Mouse (Mus musculus) MEL (cell line): ENCODE measurements around the gene Slc4a1. TPM values are rescaled to one million over a fixed set of nuclear protein-coding genes. Genes with fewer than 3 reads are reported as not detected.

Experiments
- DNase-seq: peaks from one replicate; pipeline ENCODE4 v3.0.0; 2011; ENCODE audit warnings: low read depth, low spot score
- H3K27ac ChIP-seq: 2 replicates; pipeline ENCODE4 v1.5.1; 2012; ENCODE audit warnings: low read depth, mild to moderate bottlenecking, control low read depth, low read length, moderate library complexity; ENCODE audit not compliant: control insufficient read depth
- H3K27me3 ChIP-seq, 2 experiments: fragments of 150-350 bp in 1 of 2; sonication (generic) in 1 of 2; 2 replicates each; pipeline ENCODE4 v1.6.1; 2012; ENCODE audit warnings: low read length in 2 of 2, mild to moderate bottlenecking in 2 of 2, improper control_type of control experiment in 1 of 2, moderate library complexity in 1 of 2; ENCODE audit not compliant: insufficient read depth in 2 of 2, control insufficient read depth in 1 of 2
- H3K36me3 ChIP-seq, 2 experiments: 2 replicates each; pipeline ENCODE4 v1.6.1; 2012 to 2014; ENCODE audit warnings: low read length in 2 of 2, improper control_type of control experiment in 1 of 2, inconsistent platforms in 1 of 2, mild to moderate bottlenecking in 1 of 2; ENCODE audit not compliant: insufficient read depth in 2 of 2, control insufficient read depth in 1 of 2
- H3K4me1 ChIP-seq, 2 experiments: fragments of 150-350 bp in 1 of 2; sonication (generic) in 1 of 2; 2 replicates each; pipeline ENCODE4 v1.6.1; 2012; ENCODE audit warnings: low read length in 2 of 2, improper control_type of control experiment in 1 of 2, mild to moderate bottlenecking in 1 of 2; ENCODE audit not compliant: insufficient read depth in 2 of 2, control insufficient read depth in 1 of 2
- H3K4me3 ChIP-seq, 2 experiments: fragments of 150-350 bp in 1 of 2; sonication (generic) in 1 of 2; 2 replicates each; pipeline ENCODE4 v1.5.1; 2012; ENCODE audit warnings: low read depth in 2 of 2, low read length in 2 of 2, mild to moderate bottlenecking in 2 of 2, moderate library complexity in 2 of 2, control low read depth in 1 of 2, improper control_type of control experiment in 1 of 2; ENCODE audit not compliant: control insufficient read depth in 1 of 2, insufficient read depth in 1 of 2
- H3K79me2 ChIP-seq: 2 replicates; pipeline ENCODE4 v1.6.1; 2012; ENCODE audit warnings: mild to moderate bottlenecking, low read length, moderate library complexity; ENCODE audit not compliant: control insufficient read depth, poor library complexity, insufficient read depth
- H3K9ac ChIP-seq: 2 replicates; pipeline ENCODE4 v1.6.1; 2012; ENCODE audit warnings: low read depth, mild to moderate bottlenecking, control low read depth, low read length, moderate library complexity; ENCODE audit not compliant: control insufficient read depth, poor library complexity, severe bottlenecking
- H3K9me3 ChIP-seq: fragments of 150-350 bp; sonication (generic); replicated peaks from 2 replicates; pipeline ENCODE4 v1.6.1; 2012; ENCODE audit warnings: mild to moderate bottlenecking, low read length, improper control_type of control experiment, moderate library complexity; ENCODE audit not compliant: insufficient read depth
- CTCF ChIP-seq, 3 experiments: IDR thresholded peaks in 2 of 3; conservative IDR thresholded peaks in 1 of 3; 2 replicates each; pipeline ENCODE4 v1.5.1; 2011 to 2012; ENCODE audit warnings: low read length in 3 of 3, low read depth in 2 of 3, mild to moderate bottlenecking in 2 of 3, improper control_type of control experiment in 1 of 3, inconsistent platforms in 1 of 3, mixed read lengths in 1 of 3, moderate library complexity in 1 of 3; ENCODE audit not compliant: control insufficient read depth in 1 of 3, insufficient read depth in 1 of 3, poor library complexity in 1 of 3, severe bottlenecking in 1 of 3
- E2F4 ChIP-seq: IDR thresholded peaks from 2 replicates; pipeline ENCODE4 v1.6.1; 2011; ENCODE audit warnings: low read depth, low read length, improper control_type of control experiment, borderline replicate concordance
- ELF1 ChIP-seq: IDR thresholded peaks from 2 replicates; pipeline ENCODE4 v1.6.1; 2014; ENCODE audit warnings: low read depth, mild to moderate bottlenecking, inconsistent platforms, low read length, improper control_type of control experiment, moderate library complexity
- EP300 ChIP-seq, 2 experiments: IDR thresholded peaks; 2 replicates each; pipeline ENCODE4 v1.6.1; 2011; ENCODE audit warnings: improper control_type of control experiment in 2 of 2, low read length in 2 of 2, low read depth in 1 of 2, mild to moderate bottlenecking in 1 of 2
- ETS1 ChIP-seq: IDR thresholded peaks from 2 replicates; pipeline ENCODE4 v1.6.1; 2012; ENCODE audit warnings: low read depth, mild to moderate bottlenecking, inconsistent platforms, low read length, improper control_type of control experiment, moderate library complexity
- GABPA ChIP-seq: IDR thresholded peaks from 2 replicates; pipeline ENCODE4 v1.6.1; 2012; ENCODE audit warnings: low read depth, mild to moderate bottlenecking, inconsistent platforms, low read length, improper control_type of control experiment, moderate library complexity
- HCFC1 ChIP-seq: IDR thresholded peaks from 2 replicates; pipeline ENCODE4 v1.6.1; 2012; ENCODE audit warnings: low read depth, mild to moderate bottlenecking, inconsistent platforms, low read length, improper control_type of control experiment, moderate library complexity
- JUND ChIP-seq: IDR thresholded peaks from 2 replicates; pipeline ENCODE4 v1.6.1; 2011; ENCODE audit warnings: low read depth, mild to moderate bottlenecking, improper control_type of control experiment, low read length
- MAFK ChIP-seq: IDR thresholded peaks from 2 replicates; pipeline ENCODE4 v1.6.1; 2011; ENCODE audit warnings: low read depth, mild to moderate bottlenecking, low read length, improper control_type of control experiment, borderline replicate concordance
- MAX ChIP-seq: IDR thresholded peaks from 2 replicates; pipeline ENCODE4 v1.6.1; 2011; ENCODE audit warnings: low read length, improper control_type of control experiment
- MAZ ChIP-seq: IDR thresholded peaks from 2 replicates; pipeline ENCODE4 v1.6.1; 2012; ENCODE audit warnings: low read depth, mild to moderate bottlenecking, inconsistent platforms, low read length, improper control_type of control experiment
- MEF2A ChIP-seq: IDR thresholded peaks from 2 replicates; pipeline ENCODE4 v1.6.1; 2014; ENCODE audit warnings: low read depth, mild to moderate bottlenecking, inconsistent platforms, low read length, improper control_type of control experiment; ENCODE audit not compliant: poor library complexity, insufficient replicate concordance, severe bottlenecking; ENCODE audit errors: extremely low read depth
- MXI1 ChIP-seq: IDR thresholded peaks from 2 replicates; pipeline ENCODE4 v1.6.1; 2011; ENCODE audit warnings: mild to moderate bottlenecking, low read depth, low read length, improper control_type of control experiment
- MYB ChIP-seq: IDR thresholded peaks from 2 replicates; pipeline ENCODE4 v1.6.1; 2011; ENCODE audit warnings: mild to moderate bottlenecking, low read depth, low read length, improper control_type of control experiment
- MYC ChIP-seq: IDR thresholded peaks from 2 replicates; pipeline ENCODE4 v1.6.1; 2011; ENCODE audit warnings: low read depth, mild to moderate bottlenecking, low read length, improper control_type of control experiment, moderate library complexity
- NELFE ChIP-seq: IDR thresholded peaks from 2 replicates; pipeline ENCODE4 v1.6.1; 2011; ENCODE audit warnings: low read depth, low read length, improper control_type of control experiment
- POLR2A ChIP-seq, 2 experiments: IDR thresholded peaks; 2 replicates each; pipeline ENCODE4 v1.6.1; 2011 to 2012; ENCODE audit warnings: low read length in 2 of 2, mild to moderate bottlenecking in 2 of 2, control low read depth in 1 of 2, improper control_type of control experiment in 1 of 2, low read depth in 1 of 2, moderate library complexity in 1 of 2; ENCODE audit not compliant: control insufficient read depth in 1 of 2, insufficient read depth in 1 of 2, poor library complexity in 1 of 2
- POLR2AphosphoS2 ChIP-seq: IDR thresholded peaks from 2 replicates; pipeline ENCODE4 v1.6.1; 2011; ENCODE audit warnings: low read length, improper control_type of control experiment
- RAD21 ChIP-seq: IDR thresholded peaks from 2 replicates; pipeline ENCODE4 v1.6.1; 2011; ENCODE audit warnings: mild to moderate bottlenecking, low read depth, low read length, improper control_type of control experiment
- SIN3A ChIP-seq: IDR thresholded peaks from 2 replicates; pipeline ENCODE4 v1.6.1; 2012; ENCODE audit warnings: low read length, improper control_type of control experiment, inconsistent platforms
- SMC3 ChIP-seq: IDR thresholded peaks from 2 replicates; pipeline ENCODE4 v1.6.1; 2011; ENCODE audit warnings: low read depth, low read length, improper control_type of control experiment
- TAL1 ChIP-seq: IDR thresholded peaks from 2 replicates; pipeline ENCODE4 v1.6.1; 2012; ENCODE audit warnings: mild to moderate bottlenecking, inconsistent platforms, low read length, moderate library complexity, mixed read lengths
- TBP ChIP-seq: IDR thresholded peaks from 2 replicates; pipeline ENCODE4 v1.8.0; 2011; ENCODE audit warnings: low read depth, low read length, improper control_type of control experiment
- TCF12 ChIP-seq: IDR thresholded peaks from 2 replicates; pipeline ENCODE4 v1.6.1; 2014; ENCODE audit warnings: low read depth, mild to moderate bottlenecking, inconsistent platforms, low read length, improper control_type of control experiment, moderate library complexity
- UBTF ChIP-seq: IDR thresholded peaks from 2 replicates; pipeline ENCODE4 v1.6.1; 2012; ENCODE audit warnings: low read depth, mild to moderate bottlenecking, inconsistent platforms, low read length, improper control_type of control experiment, moderate library complexity, borderline replicate concordance; ENCODE audit not compliant: insufficient read depth
- USF1 ChIP-seq: IDR thresholded peaks from 2 replicates; pipeline ENCODE4 v1.6.1; 2014; ENCODE audit warnings: low read depth, mild to moderate bottlenecking, inconsistent platforms, low read length, improper control_type of control experiment, moderate library complexity
- ZC3H11A ChIP-seq: IDR thresholded peaks from 2 replicates; pipeline ENCODE4 v1.6.1; 2012; ENCODE audit warnings: low read depth, mild to moderate bottlenecking, inconsistent platforms, low read length, improper control_type of control experiment
- ZKSCAN1 ChIP-seq: IDR thresholded peaks from 2 replicates; pipeline ENCODE4 v1.6.1; 2012; ENCODE audit warnings: low read depth, mild to moderate bottlenecking, inconsistent platforms, low read length, improper control_type of control experiment, moderate library complexity
- ZNF384 ChIP-seq: IDR thresholded peaks from 2 replicates; pipeline ENCODE4 v1.6.1; 2012; ENCODE audit warnings: low read depth, mild to moderate bottlenecking, inconsistent platforms, low read length, improper control_type of control experiment
- polyA plus RNA-seq, 2 experiments: library from polyadenylated mRNA; stranded (reverse) in 1 of 2; unstranded in 1 of 2; fragments of >175 nt in 1 of 2; fragments of >200 nt in 1 of 2; gene quantifications; 2 replicates each; pipeline versions ENCODE4 v1.2.1 to v1.2.4; 2012; ENCODE audit warnings: low replicate concordance in 2 of 2, low read depth in 1 of 2; ENCODE audit not compliant: insufficient read length in 2 of 2, insufficient read depth in 1 of 2, missing spikeins in 1 of 2
- total RNA-seq: library from RNA; depleted of rRNA; stranded (reverse); fragments of 300-350 nt; gene quantifications from 2 replicates; pipeline ENCODE4 v1.2.3, GENCODE M21; 2012

The Slc4a1 gene
- total and polyA plus RNA-seq, 3 experiments, result 0.23 to 0.35 TPM; not detected in 1

DNA sequence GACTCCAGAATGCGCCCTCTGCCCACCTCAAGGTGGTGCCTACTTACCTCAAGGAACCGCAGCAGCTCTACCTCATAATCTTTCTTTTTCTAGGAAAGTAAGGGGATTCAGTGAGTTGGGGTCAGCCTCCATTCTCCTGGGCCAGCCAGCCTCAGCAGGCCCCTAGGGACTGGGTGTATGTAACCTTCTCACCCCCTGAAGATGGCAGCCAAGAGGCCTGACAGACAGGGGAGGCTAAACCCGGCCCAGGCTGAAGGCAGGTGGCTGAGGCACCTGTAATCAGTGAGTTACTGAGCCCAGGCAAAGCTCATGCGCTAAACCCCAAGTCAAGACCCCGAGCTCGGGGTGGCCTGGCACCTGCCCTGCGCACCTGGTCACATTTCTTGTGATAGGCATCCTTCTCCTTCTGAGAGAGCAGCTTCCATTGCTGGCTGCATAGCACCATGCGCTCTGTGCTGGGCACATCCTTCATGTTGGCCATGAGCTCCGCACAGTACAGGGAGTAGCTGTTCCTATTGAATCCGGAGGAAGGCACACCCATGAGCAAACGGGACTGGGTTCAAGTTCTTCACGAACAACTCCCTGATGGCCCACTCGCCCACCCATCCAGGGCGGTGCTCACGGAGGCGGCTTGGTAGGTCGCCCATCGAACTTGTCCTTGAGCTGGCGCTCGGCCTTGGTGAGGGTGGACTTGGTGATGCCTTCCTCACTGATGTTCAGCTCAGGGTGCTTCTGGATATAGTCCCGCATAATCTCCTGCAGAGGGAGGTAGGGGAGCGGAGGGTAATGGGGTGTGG, 56.0 kb downstream of the Slc4a1 start (continued):
- no peak for TF ChIP-seq GABPA
- no peak for TF ChIP-seq MAFK

- H3K9me3 ChIP-seq, result no peaks in the 10 kb centered on the region
- peaks cover 2% of the 10 kb centered on the region; the same call in 1 of the 2 replicates for H3K79me2 ChIP-seq
- TF ChIP-seq TCF12 (0 out of 2 replicates have a peak, but pooled peaks have one; percentile 25), ZKSCAN1 (no peak), MAZ (peak; percentile 82), TBP (peak; percentile 71), GABPA (no peak), SIN3A (peak; percentile 98), MYC (peak; percentile 94), CTCF (IDR thresholded peaks at IDR 0.05 in 2 of 3, conservative IDR thresholded peaks at IDR 0.05 in 1 of 3; ENCODE audit: control insufficient read depth in 1 of 3, insufficient read depth in 1 of 3, low read depth in 2 of 3, low read length in 3 of 3, poor library complexity in 1 of 3, severe bottlenecking in 1 of 3) (peak in 2 of 3 experiments; percentile 87 to 98), MEF2A (no peak), ZC3H11A (peak; percentile 39; the same call in 1 of the 2 replicates), MYB (no peak), EP300 (IDR thresholded peaks at IDR 0.05; ENCODE audit: low read depth in 1 of 2, low read length in 2 of 2) (0 out of 4 replicates have a peak, but pooled peaks of 1 of the 2 experiments have one; percentile 19), UBTF (0 out of 2 replicates have a peak, but pooled peaks have one; percentile 22), SMC3 (peak; percentile 68), JUND (no peak), NELFE (peak; percentile 80), MAX (peak; percentile 95), ELF1 (peak; percentile 91), MXI1 (peak; percentile 99), RAD21 (peak; percentile 86), POLR2A (IDR thresholded peaks at IDR 0.05; ENCODE audit: control insufficient read depth in 1 of 2, insufficient read depth in 1 of 2, low read depth in 1 of 2, low read length in 2 of 2, poor library complexity in 1 of 2) (peak in 1 of 2 experiments; percentile 89; a peak in 2 of 4 replicates), USF1 (0 out of 2 replicates have a peak, but pooled peaks have one; percentile 38), MAFK (no peak), E2F4 (peak; percentile 61; the same call in 1 of the 2 replicates), HCFC1 (peak; percentile 84), POLR2AphosphoS2 (peak; percentile 93), ETS1 (peak; percentile 33; the same call in 1 of the 2 replicates), TAL1 (no peak), ZNF384 (peak; percentile 74)
- DNase-seq, result peak; percentile 99
- peak overlapping the region; percentile 64 for H3K9ac ChIP-seq
- H3K27me3 ChIP-seq, result no peaks in the 10 kb centered on the region
- peak overlapping the region; percentile 52 for H3K27ac ChIP-seq
- peaks cover 3 to 5% of the 10 kb centered on the region in 2 experiments; a peak in 3 of 4 replicates for H3K36me3 ChIP-seq
- H3K4me1 ChIP-seq, result peaks cover 0 to 7% of the 10 kb centered on the region in 2 experiments; a peak in 2 of 4 replicates
- peak overlapping the region; percentile 43 to 52 for H3K4me3 ChIP-seq
Measured at GRCm38 (mm10) chr11:102308979-102309378, 57.0 kb downstream of the Slc4a1 start.
